Mouse (Mus musculus) left cerebral cortex, postnatal 10 days (tissue): ENCODE results near the gene Cpne5. TPM values are rescaled to one million over a fixed set of nuclear protein-coding genes. Genes with fewer than 3 reads are reported as not detected.
A peak's percentile ranks its signal among the peaks of the same experiment; 100 is the strongest.

Experiments used
- DNase-seq, 2 experiments: peaks; one replicate each; pipeline ENCODE4 v3.0.0; 2021 to 2022; ENCODE audit warnings: low spot score in 2 of 2, mixed read lengths in 1 of 2; ENCODE audit errors: extremely low spot score in 1 of 2
- intact Hi-C: fragments of 180-260 bp; cut with DNase I; formaldehyde crosslinking; loops from one replicate; pipeline ENCODE4 v1.15.1; 2025
- total RNA-seq, 2 experiments: library from RNA; stranded (reverse); gene quantifications; 2 replicates each; pipeline ENCODE4 v1.2.3; 2021

Gene Cpne5
- total RNA-seq, 2 experiments from 2014 or later = 88.1 to 89.7 TPM

DNA sequence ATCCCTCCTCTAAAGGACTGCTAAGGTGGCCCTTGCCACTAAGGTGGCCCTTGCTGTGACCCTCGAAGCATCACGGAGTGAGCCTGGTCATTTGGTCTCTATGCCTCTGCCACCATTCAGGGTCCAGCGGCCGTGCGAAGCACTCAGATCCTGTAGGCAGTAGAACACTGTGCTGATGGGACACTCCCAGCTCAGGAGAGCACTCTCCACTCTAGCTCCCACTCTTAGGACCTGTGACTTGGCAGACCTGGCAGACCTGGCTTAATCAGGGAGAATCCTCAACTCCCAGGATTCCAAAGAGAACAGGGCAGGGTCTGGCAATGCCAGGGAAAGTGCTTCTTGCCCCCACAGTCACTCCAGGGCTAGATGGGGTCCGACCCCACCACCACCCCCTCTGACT lies 58.0 kb downstream of the Cpne5 start:
- no peak for DNase-seq
- intact Hi-C loops = loop anchor here (10.0 kb wide), 1 partner anchor 195 kb away; no protein-coding TSS in a partner anchor

- intact Hi-C loops = loop anchor here (10.0 kb wide), 1 partner anchor 196 kb away; no protein-coding TSS in a partner anchor
- no peak for DNase-seq
Observed at GRCm38 (mm10) chr17:29178503-29179059, 59.4 kb downstream of the Cpne5 start.

GRCm38 (mm10) chr17:29176391-29177267 lies 61.3 kb downstream of the Cpne5 start:
- DNase-seq = peak; percentile 79 to 91
- intact Hi-C loops = loop anchor here (2.0 to 10.0 kb wide), 2 partner anchors 70 to 198 kb away; no protein-coding TSS in a partner anchor

GRCm38 (mm10) chr17:29175693-29176092 lies 62.3 kb downstream of the Cpne5 start:
- intact Hi-C loops = loop anchor here (2.0 to 10.0 kb wide), 2 partner anchors 71 to 199 kb away; no protein-coding TSS in a partner anchor
- DNase-seq = no peak

- intact Hi-C loops = loop anchor here (10.0 kb wide), 1 partner anchor 202 kb away; no protein-coding TSS in a partner anchor
- DNase-seq = peak in 1 of 2 experiments; percentile 59
Observed at GRCm38 (mm10) chr17:29173165-29173564, 64.8 kb downstream of the Cpne5 start.

- no peak for DNase-seq
- intact Hi-C loops = loop anchor here (10.0 kb wide), 1 partner anchor 203 kb away; no protein-coding TSS in a partner anchor
Observed at GRCm38 (mm10) chr17:29172062-29172461, 65.9 kb downstream of the Cpne5 start.

GRCm38 (mm10) chr17:29171001-29171772 lies 66.8 kb downstream of the Cpne5 start:
- intact Hi-C loops = loop anchor here (2.0 to 10.0 kb wide), 2 partner anchors 124 to 204 kb away; no protein-coding TSS in a partner anchor
- peak; percentile 66 to 84 for DNase-seq

DNA sequence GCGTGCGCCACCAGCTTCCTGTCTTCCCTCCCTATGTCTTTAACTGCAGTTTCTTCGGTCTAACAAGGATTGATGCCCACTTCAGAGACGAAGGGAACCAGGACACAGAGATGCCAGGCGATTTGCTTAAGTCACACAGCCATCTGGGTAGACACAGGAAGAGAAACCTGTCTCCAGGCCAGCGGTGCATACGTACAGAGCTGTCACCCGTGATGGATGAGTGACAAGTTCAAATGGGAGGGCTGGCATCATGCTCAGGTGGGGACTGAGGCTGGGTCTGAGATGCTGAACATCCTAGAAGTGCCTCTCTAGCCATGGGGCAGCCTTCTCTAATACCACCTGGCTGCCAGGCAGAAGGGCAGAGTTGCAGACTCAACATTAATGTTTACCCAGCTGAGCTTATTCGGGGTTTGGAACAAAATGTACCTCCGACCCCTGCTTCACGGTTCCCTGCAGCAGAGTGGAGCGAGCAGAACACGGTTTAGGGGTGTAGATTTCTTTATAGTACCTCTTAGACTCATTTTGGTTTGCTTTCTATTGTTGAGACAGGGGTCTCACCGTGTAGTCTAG lies 67.5 kb downstream of the Cpne5 start:
- intact Hi-C loops = loop anchor here (2.0 to 10.0 kb wide), 2 partner anchors 124 to 204 kb away; no protein-coding TSS in a partner anchor
- DNase-seq = no peak

DNA sequence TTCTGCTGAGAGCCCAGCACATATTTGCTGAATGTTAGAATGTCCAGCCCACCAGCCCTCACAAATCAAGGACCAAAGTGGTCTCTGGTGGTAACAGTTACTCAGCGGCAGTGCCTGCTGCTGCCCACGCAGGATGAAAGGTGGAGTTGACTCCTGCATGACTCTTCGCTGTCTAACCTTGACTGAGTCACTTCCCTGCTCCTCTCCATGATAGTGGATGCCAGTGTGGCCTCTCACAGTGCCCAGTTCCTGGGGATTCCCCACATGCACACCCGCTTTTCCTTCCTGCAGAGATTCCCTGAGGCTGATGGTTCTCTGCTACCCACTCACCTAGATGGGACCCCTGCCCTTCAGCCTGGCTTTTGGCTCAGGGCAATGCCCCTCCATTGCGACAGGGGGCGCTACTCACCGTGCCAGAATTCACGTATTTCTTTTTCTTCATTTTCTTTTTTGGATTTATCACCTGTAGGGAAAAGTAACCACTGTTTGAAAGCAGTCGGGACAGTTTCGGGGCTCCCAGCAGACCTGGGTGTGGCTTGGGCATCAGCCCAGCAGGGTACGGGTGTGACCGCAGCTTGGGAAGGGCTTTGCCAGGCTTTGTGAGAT lies 68.9 kb downstream of the Cpne5 start:
- intact Hi-C loops = loop anchor here (5.0 kb wide), 1 partner anchor 72 kb away; no protein-coding TSS in a partner anchor
- DNase-seq = no peak

- DNase-seq = no peak
- intact Hi-C loops = loop anchor here (5.0 kb wide), 1 partner anchor 71 kb away; no protein-coding TSS in a partner anchor
Observed at GRCm38 (mm10) chr17:29168438-29168837, 69.5 kb downstream of the Cpne5 start.

DNA sequence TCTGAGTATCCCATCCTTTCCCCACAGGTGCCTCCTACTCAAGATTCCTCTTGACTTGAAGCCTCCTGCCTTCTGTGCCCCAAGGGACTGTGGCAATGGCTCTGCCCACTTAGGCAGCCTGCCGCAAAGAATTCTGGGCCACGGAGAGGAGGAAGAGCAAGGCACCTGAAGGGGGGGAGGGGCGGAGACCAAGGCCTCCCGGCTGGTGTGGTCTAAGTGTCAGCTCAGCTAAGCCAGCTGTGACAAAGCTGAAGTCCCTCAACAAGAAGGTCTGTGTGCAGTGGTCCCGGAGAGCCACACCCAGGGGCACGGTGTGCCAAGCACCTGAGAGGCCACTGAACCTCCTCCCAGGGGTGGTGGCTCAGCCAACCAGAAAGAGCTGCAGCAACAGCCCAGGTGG lies 70.6 kb downstream of the Cpne5 start:
- no peak for DNase-seq
- intact Hi-C loops = loop anchor here (5.0 kb wide), 1 partner anchor 70 kb away; no protein-coding TSS in a partner anchor

- no peak for DNase-seq
- intact Hi-C loops = loop anchor here (5.0 kb wide), 1 partner anchor 69 kb away; no protein-coding TSS in a partner anchor
Observed at GRCm38 (mm10) chr17:29165967-29166578, 71.9 kb downstream of the Cpne5 start.

GRCm38 (mm10) chr17:29165452-29165851 lies 72.5 kb downstream of the Cpne5 start:
- intact Hi-C loops = loop anchor here (5.0 kb wide), 1 partner anchor 68 kb away; no protein-coding TSS in a partner anchor

GRCm38 (mm10) chr17:29164469-29165111 lies 73.4 kb downstream of the Cpne5 start:
- DNase-seq = peak in 1 of 2 experiments; percentile 70
- intact Hi-C loops = loop anchor here (5.0 kb wide), 1 partner anchor 67 kb away; no protein-coding TSS in a partner anchor

More at GRCm38 (mm10) chr17:29165452-29165851, 72.5 kb downstream of the Cpne5 start:
- DNase-seq = no peak

DNA sequence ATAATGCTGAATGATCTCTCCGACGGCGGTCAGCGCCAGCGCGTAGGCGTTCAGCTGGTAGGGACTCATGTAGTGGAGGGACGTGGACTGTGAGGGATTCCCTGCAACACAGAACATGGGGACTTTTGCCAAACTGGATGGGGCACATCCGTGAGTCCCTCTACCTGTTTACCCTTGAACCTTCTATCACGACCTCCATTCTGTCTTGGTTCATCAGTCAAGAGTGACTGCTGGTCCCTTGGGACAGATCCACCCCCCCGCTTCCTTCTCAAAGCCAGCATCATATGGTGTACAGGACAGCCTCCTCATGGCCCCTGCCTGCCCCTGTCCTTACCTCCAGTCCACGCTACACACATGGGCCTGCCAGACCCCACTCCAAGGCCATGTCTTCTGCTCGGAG lies 75.6 kb downstream of the Cpne5 start:
- intact Hi-C loops = no loop called here
- no peak for DNase-seq

GRCm38 (mm10) chr17:29159743-29160455 lies 78.1 kb downstream of the Cpne5 start:
- intact Hi-C loops = no loop called here
- DNase-seq = no peak
